Mouse (Mus musculus) skeletal muscle tissue, postnatal 0 days (tissue): ENCODE results near the gene Krt18. TPM values are rescaled to one million over a fixed set of nuclear protein-coding genes. Genes with fewer than 3 reads are reported as not detected.

Experiments
- polyA plus RNA-seq: library from polyadenylated mRNA; unstranded; fragments of >200 nt; fragmentation: Nextera tagmentation; extraction: Ambion mirVana; gene quantifications from 2 replicates; pipeline ENCODE4 v1.2.1, GENCODE M21; 2015

The Krt18 gene
- polyA plus RNA-seq, result 5.0 and 6.7 TPM in 2 replicates

DNA sequence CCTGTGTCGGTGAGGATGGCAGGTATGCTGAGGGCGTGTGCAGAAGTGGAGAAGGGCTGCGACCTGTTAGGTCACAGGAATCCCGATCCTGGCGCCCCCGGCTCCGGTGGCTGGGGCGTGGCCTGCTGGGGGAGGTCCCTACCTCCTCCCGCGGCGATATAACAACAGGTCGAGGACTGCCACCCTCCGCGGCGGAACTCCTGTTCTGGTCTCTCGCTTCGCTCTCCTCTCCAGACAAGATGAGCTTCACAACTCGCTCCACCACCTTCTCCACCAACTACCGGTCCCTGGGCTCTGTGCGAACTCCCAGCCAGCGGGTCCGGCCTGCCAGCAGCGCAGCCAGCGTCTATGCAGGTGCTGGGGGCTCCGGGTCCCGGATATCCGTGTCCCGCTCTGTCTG, at the start of gene Krt18:
TSS of gene Krt18 (plus strand) at position 141 of the 400 bp plus-strand sequence.

DNA sequence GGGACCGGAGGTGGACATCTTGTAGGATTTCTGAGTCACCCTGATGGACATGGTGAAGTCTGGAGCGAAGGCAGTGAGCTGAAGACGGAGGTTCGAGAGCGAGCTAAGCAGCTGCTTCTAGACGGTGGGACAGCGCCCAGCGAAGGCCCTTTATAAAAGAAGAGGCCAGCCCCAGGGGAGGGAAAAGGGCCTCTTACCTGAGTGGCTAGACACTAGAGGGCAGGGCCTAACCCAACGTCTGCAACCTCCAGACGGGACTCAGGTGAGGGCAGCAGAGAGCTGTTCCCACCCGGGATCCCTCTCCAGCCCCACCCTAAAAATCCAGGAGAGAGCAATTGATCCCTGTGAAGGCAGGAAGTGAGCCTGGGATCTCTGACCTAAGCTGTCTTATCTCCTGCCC, 23.8 kb upstream of the Krt18 start, which contains the start of gene Krt8:
TSS of gene Krt8 (minus strand) at position 294 of the 400 bp plus-strand sequence.

DNA sequence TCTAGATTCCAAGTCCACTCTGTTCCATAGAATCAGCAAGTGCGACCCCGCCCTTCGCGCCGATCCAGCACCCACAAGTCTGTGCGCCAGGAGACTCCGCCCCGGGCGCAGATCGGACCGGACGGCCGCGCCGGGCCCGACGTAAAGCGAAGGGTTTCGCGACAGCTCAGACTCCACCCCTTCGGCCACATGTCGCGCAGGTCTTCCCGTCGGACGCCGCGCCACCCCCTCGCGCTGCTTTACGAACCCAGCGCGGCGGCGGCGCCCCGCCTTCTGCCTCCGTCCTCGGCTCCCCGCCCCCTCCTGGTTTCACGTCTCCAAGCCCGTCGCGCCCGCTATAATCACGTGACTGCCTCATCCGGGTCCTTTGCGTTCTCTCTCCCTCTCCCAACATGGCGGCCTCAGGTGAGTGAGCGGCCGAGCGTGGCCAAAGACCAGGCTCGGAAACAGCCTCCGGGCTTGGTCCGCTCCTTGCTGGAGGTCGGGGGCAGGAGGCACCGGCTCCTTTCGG, 45.6 kb downstream of the Krt18 start, which contains the start of gene Eif4b:
TSS of gene Eif4b (plus strand) at position 215 of the 511 bp plus-strand sequence.

Other genes starting within 250 kb of the Krt18 start
- gene Krt72, start 241.7 kb upstream of the Krt18 start, polyA plus RNA-seq, result not detected in 2 replicates
- gene Krt73, start 225.8 kb upstream of the Krt18 start, polyA plus RNA-seq, result not detected in 2 replicates
- gene Krt2, start 210.0 kb upstream of the Krt18 start, polyA plus RNA-seq, result not detected in 2 replicates
- 0.32 and 192 TPM in 2 replicates for gene Krt1, start 177.4 kb upstream of the Krt18 start, polyA plus RNA-seq
- gene Krt77, start 158.5 kb upstream of the Krt18 start, polyA plus RNA-seq, result 0.88 TPM in 1 of 2 replicates, not detected in the other
- not detected in 2 replicates for gene Krt76, start 135.3 kb upstream of the Krt18 start, polyA plus RNA-seq
- gene Krt4, start 103.4 kb upstream of the Krt18 start, polyA plus RNA-seq, result 0.51 and 0.82 TPM in 2 replicates
- 2.4 TPM in 1 of 2 replicates, not detected in the other for gene Krt79, start 87.9 kb upstream of the Krt18 start, polyA plus RNA-seq
- gene Krt78, start 73.9 kb upstream of the Krt18 start, polyA plus RNA-seq, result 2.5 TPM in 1 of 2 replicates, not detected in the other
- 9.9 and 10.8 TPM in 2 replicates for gene Krt8, start 23.7 kb upstream of the Krt18 start, polyA plus RNA-seq
- 49.4 and 56.1 TPM in 2 replicates for gene Eif4b, start 45.6 kb downstream of the Krt18 start, polyA plus RNA-seq
- gene Tns2, start 72.2 kb downstream of the Krt18 start, polyA plus RNA-seq, result 19.1 and 21.2 TPM in 2 replicates
- 11.7 and 13.3 TPM in 2 replicates for gene Spryd3, start 108.1 kb downstream of the Krt18 start, polyA plus RNA-seq
- 60.7 and 79.8 TPM in 2 replicates for gene Igfbp6, start 116.2 kb downstream of the Krt18 start, polyA plus RNA-seq
- 0.14 and 0.22 TPM in 2 replicates for gene Soat2, start 122.3 kb downstream of the Krt18 start, polyA plus RNA-seq
- gene Zfp740, start 175.1 kb downstream of the Krt18 start, polyA plus RNA-seq, result 25.8 and 26.2 TPM in 2 replicates
- gene Csad, start 176.5 kb downstream of the Krt18 start, polyA plus RNA-seq, result 37.1 and 53.2 TPM in 2 replicates
- 1.8 and 2.2 TPM in 2 replicates for gene Itgb7, start 203.8 kb downstream of the Krt18 start, polyA plus RNA-seq
- gene Rarg, start 229.3 kb downstream of the Krt18 start, polyA plus RNA-seq, result 8.4 and 11.5 TPM in 2 replicates
- 0.06 TPM in 1 of 2 replicates, not detected in the other for gene Gm9918, start 242.4 kb downstream of the Krt18 start, polyA plus RNA-seq